Mouse (Mus musculus): Measurements from ENCODE around the gene Ksr2. TPM values are rescaled to one million over a fixed set of nuclear protein-coding genes. Genes with fewer than 3 reads are reported as not detected.
"Not testable (repeated sequence)": the region's sequence is repeated elsewhere in the genome, so short reads cannot be mapped to it uniquely, and the experiment has no call there.

Gene Ksr2
- total RNA-seq, 2 experiments from 2014 or later, result 33.2 to 35.2 TPM

GRCm38 (mm10) chr5:117403609-117404008 lies 10.2 kb upstream of the Ksr2 start:
- DNase-seq (ENCODE audit: low spot score in 2 of 2), result no peak

GRCm38 (mm10) chr5:117404671-117405070 lies 9.1 kb upstream of the Ksr2 start:
- DNase-seq (ENCODE audit: low spot score in 2 of 2), result not testable (repeated sequence)

DNA sequence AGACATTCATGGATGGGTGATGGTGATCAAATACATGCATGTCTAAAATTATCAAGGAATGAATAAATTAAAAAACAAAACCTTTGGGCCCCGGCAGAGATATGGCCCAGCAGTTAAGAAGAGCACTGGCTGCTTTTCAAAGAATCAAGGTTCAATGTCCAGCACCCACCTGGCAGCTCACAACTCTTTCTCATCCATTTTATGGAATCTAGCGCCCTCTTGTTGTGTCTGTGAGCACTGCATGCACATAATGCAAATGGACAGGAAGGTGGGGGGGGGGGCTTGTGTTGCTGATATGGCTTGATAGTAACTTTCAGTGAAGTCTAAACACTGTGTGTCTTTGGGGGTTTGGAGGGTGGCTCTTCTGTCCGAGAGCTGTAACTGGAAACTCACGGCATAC lies 5.6 kb upstream of the Ksr2 start:
- peak; percentile 32 to 40 for DNase-seq (ENCODE audit: low spot score in 2 of 2)

- DNase-seq (ENCODE audit: low spot score in 2 of 2), result no peak
Observed at GRCm38 (mm10) chr5:117409369-117409768, 4.4 kb upstream of the Ksr2 start.

- DNase-seq (ENCODE audit: low spot score in 2 of 2), result peak; percentile 8 to 15
Observed at GRCm38 (mm10) chr5:117414611-117415010, 811 bp downstream of the Ksr2 start.

GRCm38 (mm10) chr5:117415011-117415912 lies 1.5 kb downstream of the Ksr2 start:
- DNase-seq (ENCODE audit: low spot score in 2 of 2), result peak; percentile 24 to 26

- no peak for DNase-seq (ENCODE audit: low spot score in 2 of 2)
Observed at GRCm38 (mm10) chr5:117417442-117417841, 3.6 kb downstream of the Ksr2 start.

DNA sequence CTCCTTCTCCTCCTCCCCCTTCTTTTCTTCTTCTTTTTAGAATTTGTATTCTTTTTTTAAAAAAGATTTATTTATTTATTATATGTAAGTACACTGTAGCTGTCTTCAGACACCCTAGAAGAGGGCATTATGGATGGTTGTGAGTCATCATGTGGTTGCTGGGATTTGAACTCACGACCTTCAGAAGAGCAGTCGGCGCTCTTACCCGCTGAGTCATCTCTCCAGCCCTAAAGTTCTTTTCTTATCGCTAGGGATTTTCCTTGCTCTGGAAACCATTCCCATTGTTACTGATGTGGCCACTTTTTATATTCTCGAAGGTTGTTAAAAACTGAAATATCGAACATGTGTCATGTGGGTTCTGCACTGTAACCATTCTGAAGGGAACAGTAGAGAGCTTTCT lies 19.7 kb downstream of the Ksr2 start:
- not testable (repeated sequence) for DNase-seq (ENCODE audit: low spot score in 2 of 2)

DNA sequence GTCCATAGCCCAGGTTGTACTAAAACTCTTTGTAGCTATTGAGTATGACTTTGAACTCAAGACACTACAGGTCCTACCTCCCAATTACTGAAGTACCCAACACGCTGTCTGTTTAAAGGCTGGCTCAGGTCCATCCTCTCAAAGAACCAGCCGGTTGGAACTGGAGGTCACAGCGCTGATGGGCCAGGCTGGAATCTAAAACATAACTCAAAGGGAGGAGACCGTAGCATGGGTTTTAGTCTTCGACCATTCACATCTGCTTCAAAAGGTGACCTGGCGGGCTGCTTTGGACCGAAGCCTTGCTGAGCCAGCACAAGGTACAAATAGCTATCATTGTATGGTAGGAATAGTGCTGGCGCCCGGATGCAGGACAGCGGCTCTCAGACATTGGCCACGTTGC lies 26.5 kb downstream of the Ksr2 start:
- DNase-seq (ENCODE audit: low spot score in 2 of 2), result no peak

DNA sequence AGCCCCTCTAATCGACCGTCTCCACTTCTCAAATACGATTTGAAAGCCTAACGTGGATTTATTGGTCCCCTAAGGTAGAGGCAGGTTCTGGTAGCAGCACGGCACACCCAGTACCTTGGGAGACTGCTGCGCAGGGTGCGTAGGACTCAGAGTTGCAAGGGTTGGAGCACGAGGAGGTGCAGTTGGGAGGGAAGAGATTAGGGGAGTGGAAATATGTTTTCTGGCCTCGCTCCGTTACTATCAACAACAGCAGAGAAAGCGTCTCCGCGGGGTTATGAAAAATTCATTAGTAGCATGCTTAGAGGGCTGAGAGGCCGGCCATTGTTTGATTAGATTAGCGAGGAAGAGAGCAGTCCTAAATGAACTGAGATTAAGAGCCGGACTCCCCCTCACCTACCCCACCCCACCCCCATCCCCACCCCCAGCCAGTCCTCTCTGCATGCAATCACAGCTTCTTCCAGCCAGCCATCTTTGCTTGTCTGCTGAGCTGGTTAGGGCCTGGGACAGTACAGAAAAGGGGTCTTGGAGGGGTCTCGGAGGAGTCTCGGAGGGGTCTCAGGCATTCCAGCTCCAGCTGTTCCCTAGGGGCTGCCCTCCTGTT lies 27.5 kb downstream of the Ksr2 start:
- DNase-seq (ENCODE audit: low spot score in 2 of 2), result peak in 1 of 2 experiments; percentile 19

GRCm38 (mm10) chr5:117442157-117442765 lies 28.5 kb downstream of the Ksr2 start:
- DNase-seq (ENCODE audit: low spot score in 2 of 2), result no peak

GRCm38 (mm10) chr5:117443141-117443540 lies 29.3 kb downstream of the Ksr2 start:
- DNase-seq (ENCODE audit: low spot score in 2 of 2), result no peak

DNA sequence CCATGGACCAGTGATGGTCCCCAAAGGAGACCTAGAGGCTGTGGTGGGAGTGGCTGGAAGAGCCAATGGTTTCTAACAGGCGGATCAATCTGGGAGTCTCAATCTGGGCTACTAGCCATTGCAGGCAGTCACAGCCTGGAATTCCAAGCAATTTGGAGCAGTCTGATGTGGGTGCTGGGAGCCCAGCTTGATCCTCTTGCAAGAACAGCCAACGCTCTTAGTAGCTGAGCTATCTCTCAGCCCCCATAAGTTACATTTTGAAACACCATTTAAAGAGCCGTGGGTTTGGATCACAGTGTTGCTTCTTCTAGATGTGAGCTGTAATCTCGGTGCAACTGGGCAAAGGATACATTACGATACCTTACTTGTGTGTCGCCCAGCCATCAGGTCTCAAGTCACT lies 30.1 kb downstream of the Ksr2 start:
- DNase-seq (ENCODE audit: low spot score in 2 of 2), result peak; percentile 53 to 76

DNA sequence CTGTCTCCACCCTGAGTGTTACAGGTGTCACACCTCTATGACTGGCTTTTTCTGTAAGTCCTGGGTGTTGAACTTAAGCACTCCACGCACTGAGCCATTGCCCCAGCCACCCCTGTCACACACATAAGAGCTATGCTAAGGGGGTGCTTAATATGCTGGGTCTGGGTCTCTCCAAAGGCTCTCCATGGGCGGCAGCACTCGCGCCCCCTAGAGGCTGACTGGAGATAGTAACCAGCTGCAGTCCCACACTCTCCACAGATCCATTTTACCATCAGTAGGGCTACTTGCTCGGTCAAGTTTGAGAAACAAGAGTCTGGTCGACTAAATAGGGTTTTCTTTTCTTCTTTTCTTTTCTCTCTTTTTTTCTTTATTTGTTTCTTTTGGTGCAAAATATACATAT lies 33.9 kb downstream of the Ksr2 start:
- DNase-seq (ENCODE audit: low spot score in 2 of 2), result no peak

- no peak for DNase-seq (ENCODE audit: low spot score in 2 of 2)
Observed at GRCm38 (mm10) chr5:117452013-117452412, 38.2 kb downstream of the Ksr2 start.

GRCm38 (mm10) chr5:117455546-117455945 lies 41.7 kb downstream of the Ksr2 start:
- DNase-seq (ENCODE audit: low spot score in 2 of 2), result no peak

GRCm38 (mm10) chr5:117457121-117457520 lies 43.3 kb downstream of the Ksr2 start:
- DNase-seq (ENCODE audit: low spot score in 2 of 2), result no peak

- DNase-seq (ENCODE audit: low spot score in 2 of 2), result no peak
Observed at GRCm38 (mm10) chr5:117457583-117457982, 43.8 kb downstream of the Ksr2 start.

DNA sequence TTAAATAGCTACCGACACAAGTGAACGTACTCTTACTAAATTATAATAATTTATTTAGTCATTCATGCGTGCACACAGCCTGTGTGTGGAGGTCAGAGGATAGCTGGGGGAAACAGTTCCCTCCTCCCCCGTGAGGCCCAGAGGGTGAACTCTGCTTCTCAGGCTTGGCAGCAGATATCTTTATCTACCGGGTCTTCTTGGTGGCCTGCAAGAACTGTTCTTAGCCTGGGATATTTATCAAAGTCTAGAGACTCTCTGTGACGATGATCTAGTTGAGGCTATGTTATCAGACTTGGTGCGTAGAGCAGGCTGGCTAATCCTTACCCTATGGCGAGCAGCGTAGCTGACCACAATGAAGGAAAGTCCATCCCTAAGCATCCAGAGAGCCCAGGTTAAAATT lies 45.1 kb downstream of the Ksr2 start:
- DNase-seq (ENCODE audit: low spot score in 2 of 2), result no peak

DNA sequence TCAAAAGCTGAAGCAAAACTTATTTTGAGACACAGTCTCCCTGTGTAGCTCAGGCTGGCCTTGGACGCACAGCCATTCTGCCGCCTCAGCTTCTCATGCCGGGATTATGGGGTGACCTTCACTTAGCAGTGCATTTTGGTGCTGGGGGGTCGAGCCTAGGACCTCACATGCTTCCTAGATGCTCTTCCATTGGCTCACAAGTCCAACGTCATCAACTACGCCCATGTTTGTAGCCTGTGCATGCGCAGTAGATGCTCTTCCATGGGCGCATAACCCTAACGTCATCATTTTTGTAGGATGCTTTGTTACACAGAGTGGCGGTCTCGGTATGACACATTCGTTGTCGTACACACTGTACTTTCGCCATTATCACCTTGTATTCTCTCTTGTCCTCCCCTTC lies 46.5 kb downstream of the Ksr2 start:
- DNase-seq (ENCODE audit: low spot score in 2 of 2), result no peak

GRCm38 (mm10) chr5:117467052-117467451 lies 53.3 kb downstream of the Ksr2 start:
- no peak for DNase-seq (ENCODE audit: low spot score in 2 of 2)

DNA sequence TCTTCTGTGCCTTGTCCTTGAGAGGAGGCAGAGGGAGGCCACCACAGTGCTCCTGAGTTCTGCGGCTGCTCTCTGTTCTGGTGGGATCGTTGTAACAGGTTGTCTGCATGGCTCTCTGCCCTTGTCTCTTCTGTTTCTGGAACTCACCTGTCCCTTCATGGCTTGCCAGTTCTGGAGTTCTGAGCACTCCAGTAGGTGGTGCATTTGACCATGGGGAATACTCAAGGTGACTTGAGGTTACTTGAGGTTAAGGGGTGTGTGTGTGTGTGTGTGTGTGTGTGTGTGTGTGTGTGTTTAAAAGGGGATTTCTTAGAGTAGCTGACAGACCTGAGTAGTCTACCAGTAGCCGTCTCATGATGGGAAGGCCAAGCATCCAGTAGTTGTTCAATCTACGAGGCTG lies 55.2 kb downstream of the Ksr2 start:
- no peak for DNase-seq (ENCODE audit: low spot score in 2 of 2)

All from left cerebral cortex, adult 18-20 months (tissue).